Mouse (Mus musculus): ENCODE measurements around the gene Hdc.

Gene Hdc

DNA sequence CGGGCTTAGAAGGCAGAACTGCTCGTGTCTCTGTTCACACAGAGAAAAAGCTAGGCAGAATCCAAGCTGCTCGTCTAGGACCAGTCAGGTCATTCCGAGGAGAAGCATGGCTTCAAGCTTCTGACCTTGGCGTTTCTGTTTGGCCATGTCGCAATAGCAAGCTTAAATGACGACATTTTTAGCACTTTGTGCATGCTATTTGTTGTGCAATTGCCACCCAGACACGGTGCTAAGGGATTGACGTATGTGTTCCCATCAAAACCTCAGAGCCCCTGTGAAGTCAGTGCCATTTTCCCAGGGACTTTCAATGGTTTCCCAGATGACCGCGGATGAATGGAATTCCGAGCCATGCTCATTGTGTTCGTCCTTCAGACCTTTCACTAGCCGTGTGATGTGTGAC, 18.6 kb downstream of the Hdc start:
- DNase-seq (ENCODE audit: low spot score) = no peak

DNA sequence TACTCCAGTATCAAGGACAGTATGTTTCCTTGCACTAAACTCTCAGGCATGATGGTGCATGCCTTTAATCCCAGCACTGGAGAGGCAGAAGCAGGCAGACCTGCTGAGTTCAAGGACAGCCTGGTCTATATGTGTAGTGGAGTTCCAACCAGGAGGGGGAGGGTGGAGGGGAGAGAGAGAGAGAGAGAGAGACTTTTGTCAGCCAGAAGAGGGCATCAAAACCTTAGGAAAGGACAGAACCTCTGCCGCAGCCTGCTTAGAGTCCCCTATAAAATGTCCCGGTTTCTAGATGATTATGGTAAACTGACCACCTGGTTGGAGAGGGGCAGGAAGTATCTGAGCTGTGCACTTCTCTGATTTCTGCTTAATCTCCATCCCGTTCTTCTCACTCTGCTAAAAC, 20.1 kb downstream of the Hdc start:
- no peak for DNase-seq (ENCODE audit: low spot score)

DNA sequence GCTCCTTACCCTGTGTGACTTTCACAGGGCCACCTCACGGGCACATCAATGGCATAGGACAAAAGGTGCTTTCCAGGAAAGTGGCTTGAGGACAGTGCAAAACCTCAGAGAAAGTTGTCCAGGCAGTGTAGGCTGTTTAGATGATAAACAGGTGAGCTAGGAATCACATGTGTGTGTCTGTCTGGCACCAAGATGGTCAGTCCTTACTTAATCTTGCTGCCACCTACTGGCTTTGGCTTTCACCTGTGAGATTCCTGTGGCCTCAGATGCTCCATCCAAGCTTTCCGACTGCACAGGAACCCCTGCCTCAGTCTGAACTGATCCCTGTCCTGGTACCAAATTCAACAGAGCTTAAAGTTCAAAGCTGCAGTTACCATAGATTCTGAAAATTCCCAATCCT, 20.7 kb downstream of the Hdc start:
- no peak for DNase-seq (ENCODE audit: low spot score)

DNA sequence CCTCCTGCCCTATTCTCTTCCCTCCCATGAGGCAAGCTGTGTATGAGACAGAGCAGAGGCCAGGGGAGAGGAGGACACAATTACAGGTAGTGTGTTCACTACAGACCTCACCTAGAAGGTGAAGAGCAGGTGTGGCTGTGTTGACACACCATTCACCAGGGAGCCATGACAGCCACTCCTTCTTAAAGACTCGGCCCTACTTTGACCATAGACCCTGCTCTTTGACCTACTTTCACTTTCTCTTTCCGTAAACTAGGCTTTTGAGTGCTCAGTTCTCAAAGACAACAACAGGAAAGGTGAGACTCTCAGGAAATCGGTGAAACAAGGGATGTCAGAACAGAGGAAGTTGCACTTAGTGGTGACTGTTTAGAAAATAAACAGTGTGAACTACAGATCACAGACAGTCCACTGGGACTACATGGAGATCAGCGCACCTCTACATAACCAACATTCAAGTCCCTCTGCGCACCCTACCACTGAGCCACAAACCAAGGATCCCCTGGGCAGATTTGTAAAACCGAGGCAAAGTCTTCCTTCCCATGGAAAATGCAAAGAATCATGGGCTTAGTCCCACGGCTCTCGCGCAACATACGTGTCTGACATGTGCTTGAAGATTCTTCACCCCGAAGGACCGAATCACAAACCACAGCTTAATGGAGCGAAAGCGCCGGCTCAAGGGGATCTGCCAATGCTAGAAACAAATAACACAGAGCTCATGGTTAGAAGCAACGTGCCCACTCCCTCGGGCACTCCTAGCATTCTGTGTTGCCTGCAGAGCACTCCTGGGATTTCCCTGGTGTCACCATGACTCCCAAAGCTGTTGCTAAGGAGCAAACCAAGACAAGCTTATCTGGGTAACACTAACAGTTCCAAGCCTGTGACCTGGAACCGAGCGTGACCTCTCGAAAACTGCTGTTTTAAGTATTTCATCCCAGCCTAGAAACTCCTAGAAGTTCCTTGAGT, 21.5 kb downstream of the Hdc start:
- peak; percentile 45 for DNase-seq (ENCODE audit: low spot score)

DNA sequence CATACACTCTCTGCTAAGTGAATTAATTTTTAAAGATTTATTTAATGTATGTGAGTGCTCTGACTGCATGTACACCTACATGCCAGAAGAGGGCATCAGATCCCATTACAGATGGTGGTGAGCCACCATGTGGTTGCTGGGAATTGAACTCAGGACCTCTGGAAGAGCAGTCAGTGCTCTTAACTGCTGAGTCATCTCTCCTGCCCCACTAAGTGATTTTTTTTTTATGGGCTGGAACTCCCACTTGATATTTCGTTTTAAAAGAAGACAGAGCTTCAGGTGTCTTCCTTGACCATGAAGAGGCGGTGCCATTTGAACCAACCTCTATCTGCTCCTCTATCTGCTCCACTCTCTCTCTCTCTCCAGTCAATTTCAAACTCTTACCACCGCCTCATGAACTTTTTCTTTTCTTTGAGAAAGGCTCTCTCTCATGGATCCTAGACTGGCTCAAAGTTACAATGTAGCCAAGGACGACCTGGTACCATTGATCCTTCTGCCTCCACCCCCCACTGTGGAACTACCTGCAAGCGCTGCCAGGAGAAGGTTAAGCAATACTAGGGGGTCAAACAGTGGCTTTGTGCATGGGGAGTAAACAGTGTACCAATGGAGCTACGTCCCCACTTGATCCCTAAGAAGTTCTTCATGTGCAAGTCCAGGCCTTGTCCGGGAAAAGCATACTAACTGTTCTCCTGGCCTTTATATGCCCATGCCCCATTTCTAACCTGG, 22.6 kb downstream of the Hdc start:
- DNase-seq (ENCODE audit: low spot score) = no peak

DNA sequence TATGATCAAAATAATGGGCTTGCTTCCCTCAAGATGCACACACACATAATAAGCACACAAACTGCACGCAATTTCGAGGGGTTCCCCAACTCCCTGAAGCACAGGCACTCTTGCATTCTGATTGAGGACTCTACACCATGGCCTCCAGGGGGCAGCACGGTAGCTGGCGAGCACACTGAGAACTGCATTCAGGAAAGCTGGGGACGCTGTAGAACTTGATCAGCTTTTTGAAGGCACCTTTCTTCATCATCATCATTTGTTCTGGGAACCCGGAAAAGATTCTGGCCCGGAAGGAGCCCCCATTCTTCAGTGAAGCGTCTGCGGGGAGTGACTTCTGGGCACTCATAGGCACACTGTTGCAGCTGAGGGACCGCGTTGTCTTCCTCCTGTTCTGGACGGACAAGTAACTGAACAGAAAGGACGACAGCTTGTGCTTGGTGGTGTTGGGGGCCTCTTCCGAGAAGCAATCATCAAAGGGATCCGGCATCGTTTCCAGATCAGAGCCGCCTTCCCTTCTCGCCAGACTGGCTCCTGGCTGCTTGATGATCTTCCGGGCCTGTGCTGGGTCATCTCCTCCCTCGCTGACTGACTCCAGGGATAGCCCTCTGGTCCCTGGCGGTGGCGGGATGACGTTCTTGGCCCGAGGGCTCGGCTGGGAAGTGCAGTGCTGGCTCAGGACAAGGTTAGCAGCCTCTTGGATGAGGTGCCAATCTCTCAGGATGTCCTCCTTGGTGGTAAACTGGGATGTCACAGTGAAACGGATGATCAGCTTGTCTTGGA, 25.1 kb downstream of the Hdc start:
- DNase-seq (ENCODE audit: low spot score) = peak; percentile 66

DNA sequence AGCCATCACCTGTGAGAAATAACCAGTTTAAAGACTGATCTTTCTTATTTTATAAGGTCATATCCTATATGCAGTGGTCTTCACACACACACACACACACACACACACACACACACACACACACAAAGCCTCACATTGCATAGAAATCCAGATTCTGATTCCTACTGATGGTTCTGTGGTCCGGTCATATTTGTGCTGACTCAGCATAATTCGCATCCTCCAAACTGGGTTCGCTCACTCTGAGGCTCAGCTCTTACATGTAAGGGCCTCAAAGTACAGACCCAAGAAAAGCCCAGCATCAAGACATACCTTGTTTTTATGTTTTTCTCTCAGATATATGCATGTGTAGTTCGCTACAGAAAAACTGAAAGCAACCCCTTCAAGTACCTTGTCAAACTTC, 27.8 kb downstream of the Hdc start:
- DNase-seq (ENCODE audit: low spot score) = no peak

DNA sequence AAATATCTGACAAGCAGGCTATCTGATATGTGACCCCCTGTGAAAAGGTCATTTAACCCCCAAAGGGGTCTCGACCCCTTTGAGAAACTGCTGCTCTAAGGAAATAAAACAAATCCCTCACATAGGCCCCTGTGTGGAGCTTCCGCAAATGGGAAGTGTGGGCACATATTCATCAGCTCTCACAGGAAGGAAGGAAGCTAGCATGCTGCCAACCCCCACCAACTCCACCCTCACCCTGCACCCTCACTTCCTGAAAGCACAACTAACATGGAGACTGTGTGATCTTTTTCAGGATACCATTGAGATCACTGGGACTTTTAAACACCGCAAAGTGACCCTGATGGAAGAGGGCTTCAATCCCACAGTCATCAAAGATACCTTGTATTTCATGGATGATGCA, 31.6 kb downstream of the Hdc start:
- DNase-seq (ENCODE audit: low spot score) = no peak

DNA sequence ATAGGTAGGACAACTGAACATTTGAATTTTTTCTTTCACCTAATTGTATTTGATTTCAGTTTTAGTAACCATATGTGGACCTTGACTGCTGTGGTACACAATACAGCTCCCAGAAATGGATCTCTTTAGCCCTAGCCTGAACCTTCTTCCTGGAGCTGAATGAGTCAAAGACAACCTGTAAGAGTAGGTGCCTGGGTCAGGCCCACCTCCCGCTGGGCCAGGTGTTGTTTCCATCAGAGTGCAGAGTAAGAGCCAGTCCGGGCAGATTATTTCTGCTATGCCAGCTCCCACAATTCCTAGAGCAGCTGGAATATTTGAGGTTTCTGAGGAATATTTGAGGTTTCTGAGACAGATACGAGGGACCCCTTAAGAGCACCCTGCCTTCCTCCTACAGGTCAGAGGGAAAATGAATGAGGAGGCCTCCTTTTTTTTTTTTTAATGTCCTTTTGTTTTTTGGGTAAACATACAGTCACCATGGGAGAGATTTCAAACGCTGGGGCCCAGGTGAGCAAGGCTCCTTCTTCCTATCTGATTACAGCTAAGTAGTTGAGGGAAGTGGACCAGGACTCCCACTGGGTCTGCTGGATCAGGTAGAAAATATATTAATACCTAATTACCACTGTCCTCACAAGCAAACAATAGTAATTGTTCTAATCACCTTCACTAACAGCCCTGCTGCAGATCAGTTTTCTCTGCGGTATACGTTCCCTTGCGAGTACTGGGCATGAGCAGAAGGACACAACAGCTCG, 34.3 kb downstream of the Hdc start:
- no peak for DNase-seq (ENCODE audit: low spot score)

DNA sequence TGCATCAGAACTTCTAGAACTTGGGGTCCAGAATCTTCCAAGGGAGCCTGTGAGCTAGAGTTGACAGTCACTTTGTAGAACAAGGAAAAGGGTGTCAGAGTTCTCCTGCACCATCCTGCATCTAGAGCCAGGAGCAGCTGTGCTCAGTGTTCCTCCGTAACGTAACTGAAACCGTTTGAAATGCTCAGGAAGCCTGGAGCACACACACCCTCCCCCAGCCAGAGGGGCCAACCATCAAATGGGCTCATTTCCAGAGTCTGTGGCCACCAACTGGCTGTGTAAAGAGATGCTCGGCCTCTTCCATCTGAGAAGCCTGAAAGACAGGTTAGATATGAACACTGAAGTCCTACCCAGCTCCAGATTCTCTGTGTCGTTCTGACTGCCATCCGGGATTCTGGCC, 35.1 kb downstream of the Hdc start:
- no peak for DNase-seq (ENCODE audit: low spot score)

DNA sequence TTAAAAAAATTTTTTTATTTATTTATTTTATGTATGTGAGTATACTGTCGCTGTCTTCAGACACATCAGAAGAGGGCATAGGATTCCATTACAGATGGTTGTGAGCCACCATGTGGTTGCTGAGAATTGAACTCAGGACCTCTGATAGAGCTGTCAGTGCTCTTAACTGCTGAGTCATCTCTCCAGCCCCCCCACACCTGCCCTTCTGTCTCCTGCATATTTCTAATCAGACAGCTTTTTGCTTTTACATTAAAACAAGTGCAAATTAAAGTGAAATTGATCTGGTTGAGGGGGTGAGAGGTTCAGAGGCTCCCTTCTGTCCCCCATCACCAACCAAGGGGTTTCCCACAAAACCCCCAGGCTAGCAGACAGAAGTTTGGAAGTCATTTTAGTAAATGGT, 39.8 kb downstream of the Hdc start:
- no peak for DNase-seq (ENCODE audit: low spot score)

DNA sequence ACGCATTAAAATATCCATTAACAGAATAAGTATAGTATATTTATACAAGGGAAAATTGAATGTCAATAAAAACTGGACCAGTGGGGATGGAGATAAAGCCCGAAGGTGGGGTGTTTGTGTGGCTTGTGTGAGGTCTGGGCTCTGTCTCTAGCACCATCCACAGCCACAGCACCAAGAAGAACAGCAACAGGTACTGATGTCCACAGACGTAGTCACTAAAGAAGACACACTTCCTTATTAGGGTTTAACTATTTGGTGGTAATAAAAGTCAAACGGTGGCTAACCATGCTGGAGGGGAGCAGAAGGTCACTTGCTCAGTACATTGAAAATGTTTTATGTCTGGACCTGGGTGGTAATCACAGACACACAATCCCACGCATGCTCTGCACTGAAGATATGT, 41.7 kb downstream of the Hdc start:
- no peak for DNase-seq (ENCODE audit: low spot score)

DNA sequence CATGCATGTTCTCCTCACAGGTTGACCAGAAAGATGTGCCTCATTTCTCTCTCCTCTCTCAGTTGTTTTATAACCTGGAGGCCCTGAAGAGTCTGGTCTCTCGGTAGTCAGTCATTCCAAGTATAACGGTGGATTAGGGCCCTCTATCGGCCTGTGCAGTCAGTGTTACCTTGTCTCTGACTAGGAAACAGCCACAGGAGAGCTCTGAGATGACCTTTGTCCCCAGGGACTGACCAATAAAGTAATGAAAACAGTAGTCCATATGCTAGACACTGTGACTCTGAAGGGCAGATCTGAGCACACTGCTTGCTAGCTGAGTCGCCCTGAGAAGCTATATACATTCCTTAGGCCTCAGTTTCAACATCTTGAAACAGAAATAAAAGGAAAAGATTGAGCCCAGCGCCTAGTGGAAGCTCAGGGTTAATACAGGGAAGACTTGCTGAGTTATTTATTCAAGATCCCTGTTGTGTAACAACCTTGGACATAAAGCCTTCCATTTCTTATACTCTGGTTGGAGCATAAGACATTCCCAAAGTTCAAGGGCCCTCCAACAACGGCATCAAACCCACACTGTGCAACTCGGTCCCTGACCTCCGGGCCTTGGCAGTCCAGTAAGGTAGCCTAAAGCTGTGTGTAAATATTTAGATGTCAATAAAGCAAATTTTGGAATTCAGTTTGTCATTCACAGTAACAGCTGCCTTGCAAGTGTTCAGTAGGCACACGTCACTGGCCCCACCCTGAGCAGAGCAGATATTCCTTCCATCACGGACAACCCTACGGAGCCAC, 43.5 kb downstream of the Hdc start:
- DNase-seq (ENCODE audit: low spot score) = no peak

DNA sequence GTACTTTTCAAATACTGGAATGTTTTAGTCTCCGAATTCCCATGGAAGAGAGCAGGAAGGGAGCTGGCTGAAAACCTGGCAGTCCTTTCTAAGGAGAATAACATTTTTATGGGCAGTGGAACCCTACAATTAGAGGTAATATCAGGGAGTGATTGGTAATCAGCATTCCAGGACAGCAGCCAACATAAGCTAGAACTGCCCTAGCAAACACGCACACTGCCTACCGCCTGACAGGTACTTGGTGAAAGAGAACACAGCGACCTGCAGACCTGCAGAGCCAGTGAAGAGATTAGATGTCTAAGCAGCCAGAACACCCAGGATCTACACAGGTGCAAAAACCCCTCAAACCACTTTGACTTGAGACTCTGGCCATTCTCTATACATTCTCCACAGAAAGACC, 46.4 kb downstream of the Hdc start:
- no peak for DNase-seq (ENCODE audit: low spot score)

DNA sequence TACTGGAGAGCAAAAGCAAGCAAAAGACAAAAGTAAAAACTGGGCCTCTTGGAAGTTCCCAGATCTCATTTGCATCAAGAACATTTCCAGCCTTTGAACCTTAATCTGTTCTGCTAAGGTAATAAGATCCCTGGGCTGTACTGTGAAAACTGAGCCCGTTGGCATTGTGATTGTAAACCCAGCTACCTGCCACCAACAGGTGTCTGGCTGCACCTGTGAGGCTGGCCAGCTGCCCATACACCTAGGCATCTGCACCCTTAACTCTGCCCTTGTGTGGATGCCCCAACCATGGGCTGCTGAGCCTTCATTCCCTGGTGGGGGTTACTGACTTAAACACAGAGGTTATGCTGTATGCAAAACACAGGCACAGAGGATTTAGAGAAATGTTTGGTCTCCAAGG, 46.9 kb downstream of the Hdc start:
- DNase-seq (ENCODE audit: low spot score) = no peak

DNA sequence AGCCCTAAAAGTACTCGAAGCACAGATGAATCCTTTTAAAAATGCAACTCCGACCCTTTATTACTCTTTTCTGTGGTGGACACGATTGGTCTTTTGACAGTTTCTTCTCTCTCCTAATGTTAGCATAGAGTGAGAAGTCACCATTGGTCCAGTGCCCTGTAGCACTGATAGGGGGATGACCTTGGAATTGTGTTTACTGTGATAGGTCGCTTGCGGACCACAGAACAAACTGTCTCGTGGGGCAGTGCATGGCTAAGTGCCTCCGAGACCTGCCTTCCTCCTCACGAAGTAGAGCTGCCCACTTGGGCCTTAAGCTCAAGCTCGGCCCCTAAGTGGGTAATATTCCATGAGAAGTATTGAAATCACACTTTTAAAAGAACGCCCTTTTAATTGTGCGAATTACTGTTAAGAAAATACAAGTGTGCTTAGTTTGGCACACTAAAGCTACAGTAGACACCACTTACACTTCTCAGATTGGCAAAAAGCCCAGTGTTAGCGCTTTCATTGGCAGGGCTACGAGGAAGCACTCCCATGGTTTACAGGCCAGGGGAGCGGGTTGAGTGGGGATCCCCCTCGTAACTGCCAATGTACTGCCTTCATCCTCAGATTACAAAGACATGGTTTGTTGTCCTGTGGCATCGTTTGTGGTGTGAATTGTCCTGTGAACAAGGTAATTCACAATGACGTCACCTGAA, 55.5 kb downstream of the Hdc start:
- DNase-seq (ENCODE audit: low spot score) = peak; percentile 12

DNA sequence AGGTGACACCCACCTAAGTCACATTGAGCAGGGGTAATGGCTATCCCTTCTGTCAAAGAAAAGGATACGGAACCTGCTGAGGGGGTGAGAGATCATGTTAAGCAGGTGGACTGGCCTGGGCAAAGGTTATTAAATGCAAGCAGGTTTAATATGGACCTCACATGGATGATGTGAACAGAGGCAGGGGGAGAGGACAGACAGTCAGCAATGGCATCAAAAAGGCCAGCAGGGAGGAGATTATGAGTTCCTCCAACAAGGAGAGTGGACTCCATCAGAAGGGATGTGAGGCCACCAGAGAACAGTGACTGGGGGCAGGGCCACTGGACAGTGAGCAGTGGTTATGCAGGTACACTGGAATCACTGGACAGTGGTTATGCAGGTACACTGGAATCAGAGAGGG, 59.0 kb downstream of the Hdc start:
- DNase-seq (ENCODE audit: low spot score) = no peak

DNA sequence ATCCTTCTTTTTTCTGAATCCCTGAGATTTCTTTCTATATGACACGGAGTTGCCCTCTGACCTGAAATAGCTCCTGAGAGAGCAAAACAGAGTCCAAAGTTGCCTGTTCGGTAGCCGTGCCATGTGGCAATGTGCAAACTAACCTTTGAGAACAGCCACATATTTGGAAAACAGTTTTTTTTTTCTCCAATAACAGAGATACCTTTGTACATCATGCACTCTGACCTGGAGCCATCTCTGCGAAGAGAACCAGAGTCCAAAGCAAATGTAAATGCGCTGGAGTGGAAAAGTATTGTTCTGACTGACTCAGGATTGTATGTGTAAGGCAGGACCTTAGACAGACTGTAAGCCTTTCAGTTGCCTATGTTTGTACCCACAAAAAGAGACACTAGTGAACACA, 63.6 kb downstream of the Hdc start:
- no peak for DNase-seq (ENCODE audit: low spot score)

DNA sequence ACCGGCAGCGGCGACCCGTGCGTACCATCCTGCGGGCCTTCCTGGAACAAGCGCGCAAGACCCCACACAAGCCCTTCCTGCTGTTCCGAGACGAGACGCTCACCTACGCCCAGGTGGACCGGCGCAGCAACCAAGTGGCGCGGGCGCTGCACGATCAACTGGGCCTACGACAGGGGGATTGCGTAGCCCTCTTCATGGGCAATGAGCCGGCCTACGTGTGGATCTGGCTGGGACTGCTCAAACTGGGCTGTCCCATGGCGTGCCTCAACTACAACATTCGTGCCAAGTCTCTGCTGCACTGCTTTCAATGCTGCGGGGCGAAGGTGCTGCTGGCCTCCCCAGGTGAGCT, 65.8 kb downstream of the Hdc start:
- DNase-seq (ENCODE audit: low spot score) = no peak

Measured in ovary, postnatal 36 days (tissue).